In the genomic region with DNA sequence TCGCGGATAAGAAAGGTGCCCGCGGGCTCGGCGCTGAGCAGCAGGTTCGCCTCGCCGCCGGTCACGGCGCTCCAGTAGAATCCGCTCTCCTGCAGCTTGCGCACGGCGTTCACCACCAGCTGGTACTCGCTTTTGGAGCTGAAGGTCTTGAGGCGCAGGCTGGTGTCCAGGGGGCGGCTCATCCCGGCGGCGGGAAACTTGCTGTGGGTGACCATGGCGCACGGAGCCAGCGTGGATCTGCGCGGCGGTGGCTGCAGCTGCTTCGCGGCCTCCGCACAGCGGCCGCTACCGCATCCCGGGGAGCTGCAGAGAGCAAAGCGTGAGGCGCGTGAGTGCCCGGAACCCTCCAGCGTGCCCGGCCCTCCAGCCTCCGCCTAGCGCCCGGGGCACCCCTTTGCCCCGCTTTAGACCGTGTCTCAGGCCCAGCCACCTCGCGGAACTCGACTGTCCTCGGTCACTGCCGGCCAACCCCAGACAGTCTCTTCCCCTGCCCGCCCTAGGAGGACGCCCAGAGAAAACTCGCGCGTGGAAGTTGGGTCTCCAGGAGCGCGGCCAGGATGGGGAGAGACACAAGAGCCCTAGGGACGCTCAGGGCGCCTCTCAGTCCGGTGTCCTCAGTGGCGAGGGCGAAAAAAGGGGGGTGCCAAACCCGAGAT, we compare ENCODE assay signal across 8 mouse cellular contexts. TPM values are rescaled to one million over a fixed set of nuclear protein-coding genes. Genes with fewer than 3 reads are reported as not detected.
DNase-seq lines count a peak whose midpoint lies in the region; ATAC-seq and TF ChIP-seq lines count a peak whose summit lies in the region.

No protein-coding gene starts in this region.

- H3K27me3 ChIP-seq in E14TG2a.4 (ENCODE audit: insufficient read depth, low read length) = peaks cover 2% of the 10 kb centered on the region; the same call in 1 of the 2 replicates
- peaks cover 10% of the 10 kb centered on the region; the same call in 1 of the 2 replicates for H3K27me3 ChIP-seq in hindbrain, embryonic 15.5 days
- H3K27me3 ChIP-seq in liver, embryonic 16.5 days (ENCODE audit: control insufficient read depth, insufficient read depth, low read depth, low read length) = peaks cover 58% of the 10 kb centered on the region

- intact Hi-C loops in gastrocnemius, postnatal 14 days (cut with DNase I; ENCODE audit: low total_unique reads) = loop anchor here (5.0 kb wide), 2 partner anchors 56 to 96 kb away; partner anchors contain the start of gene Tha1

- no peak for ATAC-seq in hindbrain, embryonic 15.5 days (ENCODE audit: low FRiP score, low read depth)
- no peak for ATAC-seq in liver, embryonic 16.5 days (ENCODE audit: low read depth)

- no peak for TF ChIP-seq CTCF in E14TG2a.4 (conservative IDR thresholded peaks at IDR 0.05; ENCODE audit: low read length)

- under 1% methylated on average over 50 of the region's 64 CpGs for WGBS in hindbrain, embryonic 15.5 days
- WGBS in liver, embryonic 16.5 days (ENCODE audit: insufficient replicate concordance) = 1% methylated on average over 64 of the region's 64 CpGs

- H3K4me1 ChIP-seq in E14TG2a.4 (replicated peaks; ENCODE audit: low read depth, low read length) = peaks cover 78% of the 10 kb centered on the region
- H3K4me1 ChIP-seq in hindbrain, embryonic 15.5 days (replicated peaks) = peaks cover 63% of the 10 kb centered on the region
- H3K4me1 ChIP-seq in liver, embryonic 16.5 days (ENCODE audit: control insufficient read depth, low read depth, low read length) = peaks cover 44% of the 10 kb centered on the region

- peak overlapping the region; percentile 86 for H3K4me2 ChIP-seq in hindbrain, embryonic 15.5 days
- H3K4me2 ChIP-seq in liver, embryonic 16.5 days (ENCODE audit: low read depth, low read length) = peak overlapping the region; percentile 81

- DNase-seq in gastrocnemius, postnatal 14 days = peak; percentile 46
- no peak for DNase-seq in gastrocnemius, adult 8-10 months (ENCODE audit: low spot score in 2 of 2)
- DNase-seq in embryo, embryonic 9.5 days (ENCODE audit: extremely low spot score) = peak; percentile 61
- DNase-seq in right cerebral cortex, postnatal 25 days = peak; percentile 64
- no peak for DNase-seq in urinary bladder, adult 2 months (ENCODE audit: low spot score)

- H3K9ac ChIP-seq in hindbrain, embryonic 15.5 days = peak overlapping the region; percentile 67
- H3K9ac ChIP-seq in liver, embryonic 16.5 days (ENCODE audit: low read depth, low read length) = peak overlapping the region; percentile 82

- H3K9me3 ChIP-seq in E14TG2a.4 (ENCODE audit: low read length) = no peaks in the 10 kb centered on the region
- H3K9me3 ChIP-seq in hindbrain, embryonic 15.5 days = no peaks in the 10 kb centered on the region
- H3K9me3 ChIP-seq in liver, embryonic 16.5 days (replicated peaks; ENCODE audit: control insufficient read depth, low read length) = no peaks in the 10 kb centered on the region

- peaks cover 45% of the 10 kb centered on the region for H3K36me3 ChIP-seq in E14TG2a.4 (ENCODE audit: insufficient read depth, low read length)
- H3K36me3 ChIP-seq in hindbrain, embryonic 15.5 days = no peaks in the 10 kb centered on the region
- H3K36me3 ChIP-seq in liver, embryonic 16.5 days (ENCODE audit: control insufficient read depth, insufficient read depth) = peaks cover 8% of the 10 kb centered on the region; the same call in 1 of the 2 replicates

- peak overlapping the region; percentile 86 for H3K27ac ChIP-seq in hindbrain, embryonic 15.5 days (replicated peaks)
- peak overlapping the region; percentile 88 for H3K27ac ChIP-seq in liver, embryonic 16.5 days (ENCODE audit: low read length)

- H3K4me3 ChIP-seq in E14TG2a.4 (replicated peaks; ENCODE audit: low read length) = peak overlapping the region; percentile 99
- peak overlapping the region; percentile 63 for H3K4me3 ChIP-seq in hindbrain, embryonic 15.5 days
- H3K4me3 ChIP-seq in liver, embryonic 16.5 days (ENCODE audit: low read depth, low read length) = peak overlapping the region; percentile 77

RNA-seq across cellular contexts. Expression of gene Socs3, which starts 1.7 kb away (rescaled TPM):
- 1 to 10 TPM; 2.9 to 3.7 TPM for total RNA-seq in gastrocnemius, postnatal 14 days (2021)
- 1 to 10 TPM; 1.9 to 3.3 (median 2.5) TPM for total RNA-seq in gastrocnemius, adult 8-10 months (2022)
- polyA plus RNA-seq in hindbrain, embryonic 15.5 days (2015; fragmentation: Nextera tagmentation; extraction: Ambion mirVana) = 7.8 and 9.2 TPM in 2 replicates
- 6.1 and 6.7 TPM in 2 replicates for polyA plus RNA-seq in liver, embryonic 16.5 days (2015; fragmentation: Nextera tagmentation; extraction: Ambion mirVana)
- polyA plus RNA-seq in urinary bladder, adult 2 months (2012; rRNA removed) = 7.8 and 9.8 TPM in 2 replicates

RNA-seq across cellular contexts. Expression of gene Pgs1, which starts 17.9 kb away (rescaled TPM):
- 10 to 100 TPM; 15.6 to 17.1 TPM for total RNA-seq in gastrocnemius, postnatal 14 days (2021)
- total RNA-seq in gastrocnemius, adult 8-10 months (2022) = 10 to 100 TPM; 16.9 to 23.0 (median 19.1) TPM
- 59.4 and 63.7 TPM in 2 replicates for polyA plus RNA-seq in hindbrain, embryonic 15.5 days (2015; fragmentation: Nextera tagmentation; extraction: Ambion mirVana)
- 13.5 and 13.7 TPM in 2 replicates for polyA plus RNA-seq in liver, embryonic 16.5 days (2015; fragmentation: Nextera tagmentation; extraction: Ambion mirVana)
- 24.6 and 31.2 TPM in 2 replicates for polyA plus RNA-seq in urinary bladder, adult 2 months (2012; rRNA removed)

Comparison
In these comparisons a context has a peak if more than half of its experiments do, and no peak if none do; other contexts are left out.
1. DNase-seq: peak in gastrocnemius, postnatal 14 days (single experiment), embryo, embryonic 9.5 days (single experiment) and right cerebral cortex, postnatal 25 days (single experiment); none in gastrocnemius, adult 8-10 months (0 of 2) and urinary bladder, adult 2 months (single experiment).
2. Peak in every context shown above with its lines, with median percentiles within 50 percentile points of each other: H3K4me3 ChIP-seq.